Mouse (Mus musculus) mature B cell (primary cell): ENCODE data around the gene Vps25.

ENCODE experiments used
- in situ Hi-C: fragments of 300-500 bp; cut with MboI; formaldehyde crosslinking; loops from 2 replicates; pipeline ENCODE4 v1.14.3; 2019

Gene Vps25

DNA sequence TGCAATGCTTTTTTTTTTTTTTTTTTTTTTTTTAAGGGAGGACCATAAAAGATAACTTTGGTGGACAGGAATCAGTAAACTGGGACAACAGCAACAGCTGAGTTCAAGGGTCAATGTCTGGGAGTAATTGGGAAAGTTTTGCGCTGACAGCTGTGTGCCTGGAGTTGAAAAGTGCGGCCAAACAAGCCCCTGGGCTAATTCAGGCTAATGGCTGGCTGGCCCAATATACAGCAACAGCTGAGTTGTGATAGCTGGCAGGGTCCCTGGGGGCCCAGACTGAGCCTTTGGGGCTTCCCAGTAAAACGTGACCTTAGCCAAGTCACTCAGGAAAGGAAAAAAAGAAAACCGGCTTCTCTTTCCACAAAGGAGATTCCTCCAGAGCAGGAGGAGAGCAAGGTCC lies 8.4 kb upstream of the Vps25 start:
- in situ Hi-C loops: loop anchor here (5.0 kb wide), 1 partner anchor 33 kb away; no protein-coding TSS in a partner anchor

DNA sequence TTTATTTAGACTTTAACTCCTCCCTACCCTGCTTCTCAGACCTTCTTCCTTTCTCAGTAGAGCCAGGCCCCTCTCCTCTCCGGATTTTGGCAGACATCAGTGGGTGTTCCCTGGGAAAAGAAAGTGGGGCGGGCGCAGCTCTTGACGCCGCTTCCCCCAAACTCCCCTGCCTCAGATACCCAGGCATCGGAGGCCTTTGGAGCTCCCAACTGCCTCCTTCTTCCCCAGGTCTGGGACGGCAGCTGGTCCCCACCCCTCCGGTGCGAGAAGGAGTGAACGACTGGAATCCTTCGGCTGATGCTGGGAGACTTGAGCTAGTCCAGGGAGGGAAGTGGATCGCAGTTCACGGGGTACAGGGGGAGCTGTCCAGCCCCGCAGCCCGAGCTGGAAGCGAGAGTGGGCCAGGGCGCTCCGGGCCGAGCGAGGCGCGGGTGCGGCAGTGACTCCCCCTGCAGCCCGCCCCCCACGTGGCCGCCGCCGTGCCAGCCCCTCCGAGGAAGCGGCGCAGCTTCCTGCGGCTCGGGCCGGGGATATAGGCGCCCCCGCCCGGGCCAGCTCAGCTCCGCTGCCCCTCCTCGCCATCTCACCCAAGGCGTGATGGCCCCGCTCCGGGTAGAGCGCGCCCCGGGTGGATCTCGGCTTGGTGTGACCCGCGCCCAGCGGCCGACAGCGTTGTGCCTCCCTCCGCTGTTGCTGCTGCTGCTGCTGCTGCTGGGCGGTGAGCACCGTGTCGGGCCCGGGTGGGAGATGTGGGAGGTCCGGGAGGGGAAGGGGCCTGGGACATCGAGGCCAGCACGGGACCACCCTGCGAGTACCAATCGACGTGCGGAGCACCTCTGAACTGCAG lies 7.4 kb upstream of the Vps25 start, which contains the start of gene Ramp2:
Ramp2 (plus strand) TSS at position 174 of the 847 bp plus-strand sequence.
- in situ Hi-C loops: loop anchor here (5.0 kb wide), 1 partner anchor 34 kb away; no protein-coding TSS in a partner anchor

DNA sequence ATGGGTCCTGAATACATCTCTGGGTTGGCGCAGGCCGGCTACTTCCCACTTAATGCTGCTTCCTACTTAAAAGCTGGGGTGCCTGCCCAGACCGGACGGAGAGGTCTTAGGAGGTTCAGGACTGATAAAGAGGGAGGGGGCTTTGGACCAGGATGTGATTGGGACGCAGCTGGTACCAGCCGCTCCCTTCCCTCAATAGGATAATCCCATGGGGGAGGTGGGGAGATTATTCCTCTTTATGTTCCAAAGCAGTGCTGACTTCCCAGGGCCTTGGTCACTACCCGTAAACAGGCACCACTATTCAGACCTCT lies 6.8 kb upstream of the Vps25 start:
- in situ Hi-C loops: loop anchor here (5.0 kb wide), 1 partner anchor 34 kb away; no protein-coding TSS in a partner anchor

DNA sequence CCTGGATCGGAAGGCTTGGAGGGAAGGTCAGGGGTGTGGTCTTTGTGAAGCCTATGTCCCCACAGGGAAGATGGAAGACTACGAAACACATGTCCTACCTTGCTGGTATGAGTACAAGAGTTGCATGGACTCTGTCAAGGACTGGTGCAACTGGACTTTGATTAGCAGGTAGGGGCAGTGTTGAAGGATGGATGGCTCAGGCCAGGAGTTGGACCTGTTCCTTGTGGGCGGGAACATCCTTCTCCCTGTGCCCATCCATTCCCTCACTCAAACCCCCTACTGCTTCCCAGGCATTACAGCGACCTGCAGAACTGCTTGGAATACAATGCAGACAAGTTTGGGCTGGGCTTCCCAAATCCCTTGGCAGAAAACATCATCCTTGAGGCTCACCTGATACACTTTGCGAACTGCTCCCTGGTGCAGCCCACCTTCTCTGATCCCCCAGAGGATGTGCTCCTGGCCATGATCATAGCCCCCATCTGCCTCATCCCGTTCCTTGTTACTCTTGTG lies 5.9 kb upstream of the Vps25 start:
- in situ Hi-C loops: loop anchor here (5.0 kb wide), 1 partner anchor 35 kb away; no protein-coding TSS in a partner anchor

DNA sequence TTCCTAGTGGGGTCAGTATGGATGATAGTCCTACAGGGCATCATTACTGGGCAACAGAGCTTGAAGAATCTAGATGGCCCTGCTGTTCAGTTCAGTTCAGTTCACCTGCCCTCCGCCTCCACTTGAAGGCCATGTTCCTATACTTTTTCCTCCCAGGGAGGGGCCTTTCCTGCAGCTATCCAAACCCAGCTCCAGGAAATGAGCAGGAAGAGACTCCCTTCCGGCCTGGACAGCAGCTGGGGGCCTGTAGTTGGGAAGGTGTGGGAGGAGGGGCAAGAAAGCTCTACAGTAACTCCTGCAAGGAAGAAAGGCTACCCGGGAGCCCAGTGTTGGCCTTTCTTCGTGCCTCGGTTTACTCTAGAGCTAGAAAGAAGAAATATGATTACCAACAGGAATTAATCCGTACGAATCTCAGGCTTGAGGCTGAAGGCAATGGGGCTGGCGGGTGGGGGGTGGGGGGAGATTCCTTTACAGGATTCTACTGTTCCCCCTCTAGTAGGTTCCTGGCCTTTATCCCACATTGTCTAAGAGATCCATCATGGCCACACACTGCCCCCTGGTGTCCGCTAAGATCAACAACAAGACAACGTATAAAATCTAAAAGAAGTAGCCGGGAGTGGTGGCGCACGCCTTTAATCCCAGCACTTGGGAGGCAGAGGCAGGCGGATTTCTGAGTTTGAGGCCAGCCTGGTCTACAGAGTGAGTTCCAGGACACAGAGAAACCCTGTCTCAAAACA lies 5.1 kb upstream of the Vps25 start:
- in situ Hi-C loops: loop anchor here (5.0 kb wide), 1 partner anchor 36 kb away; no protein-coding TSS in a partner anchor

DNA sequence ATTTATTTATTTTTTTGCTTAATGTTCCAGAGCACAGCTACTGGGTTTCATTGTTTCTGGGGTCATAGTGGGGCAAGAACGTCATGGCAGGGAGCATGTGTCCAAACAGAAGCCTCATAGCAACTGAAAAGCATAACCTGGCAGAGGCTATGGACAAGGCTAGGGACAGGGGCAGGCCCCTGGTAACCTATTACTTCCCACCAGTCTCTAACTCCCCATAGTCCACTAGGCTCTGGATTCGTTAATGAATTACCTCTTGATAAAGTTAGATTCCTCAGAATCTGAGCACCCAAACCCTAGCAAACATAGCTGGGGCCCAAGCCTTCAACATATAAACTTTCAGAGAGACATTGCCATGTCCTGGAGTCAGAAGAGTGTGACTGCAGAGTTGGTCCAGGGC lies 2.5 kb upstream of the Vps25 start:
- in situ Hi-C loops: no loop called here

DNA sequence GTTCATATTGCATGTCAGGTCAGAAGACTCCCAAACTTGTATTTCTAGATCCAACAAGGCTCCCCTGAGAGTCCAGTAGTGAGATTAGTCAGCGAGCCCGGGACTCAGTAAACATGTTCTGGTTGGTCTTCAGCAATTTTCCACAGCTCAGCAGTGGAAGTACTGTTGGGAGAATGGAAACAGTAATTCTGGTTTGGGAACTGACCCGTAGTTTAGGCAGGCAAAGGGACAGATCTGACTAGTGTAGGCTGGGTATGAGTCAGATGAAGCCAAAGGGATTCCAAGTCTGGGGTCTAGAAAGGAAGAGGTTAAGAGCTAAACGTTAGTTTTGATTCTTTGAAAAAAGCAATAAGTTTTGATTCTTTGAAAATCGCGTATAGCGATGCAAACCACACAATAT lies 566 bp upstream of the Vps25 start:
- in situ Hi-C loops: no loop called here

DNA sequence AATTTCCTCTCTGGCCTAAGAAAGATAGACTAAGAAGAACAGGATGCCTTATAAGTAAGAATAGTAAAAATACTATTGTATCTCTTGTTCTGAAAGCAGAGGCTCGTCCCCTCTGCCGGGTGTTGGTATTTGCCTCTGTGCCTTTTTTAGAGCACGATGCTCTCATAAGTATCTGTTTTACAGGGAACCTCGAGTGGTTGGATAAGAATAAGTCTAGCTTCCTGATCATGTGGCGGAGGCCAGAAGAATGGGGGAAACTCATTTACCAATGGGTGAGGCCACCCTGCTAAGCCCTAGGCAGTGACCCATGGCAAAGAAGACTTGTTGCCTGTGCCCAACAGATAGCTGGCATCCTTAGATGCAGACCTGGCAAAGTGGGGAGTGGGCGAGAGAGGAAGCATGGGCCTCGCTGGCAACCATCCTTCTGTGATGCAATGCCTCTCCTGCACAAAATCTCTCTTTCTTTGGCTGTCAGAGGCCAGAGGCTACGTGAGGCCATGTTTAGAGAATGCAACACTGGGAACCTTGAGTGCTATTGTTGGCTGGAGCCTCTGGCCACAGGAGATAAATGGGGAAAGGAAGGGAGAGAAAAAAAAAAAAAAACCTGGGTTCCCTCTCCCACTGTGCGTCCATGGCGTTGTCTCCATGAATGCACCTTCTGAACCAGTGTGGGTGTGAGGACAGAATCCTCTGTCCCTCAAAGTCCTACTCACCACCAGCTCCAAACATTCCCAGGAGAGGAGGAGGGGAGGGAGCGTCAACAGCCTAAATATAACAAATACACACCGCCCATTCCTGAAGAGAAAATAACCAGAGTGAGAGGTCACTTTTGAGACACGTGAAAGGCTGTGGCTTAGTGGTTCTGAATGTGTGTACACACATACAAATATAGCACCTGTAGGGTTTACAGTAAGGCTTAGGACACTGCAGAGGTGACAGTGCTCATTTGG lies 2.6 kb downstream of the Vps25 start:
- in situ Hi-C loops: no loop called here

DNA sequence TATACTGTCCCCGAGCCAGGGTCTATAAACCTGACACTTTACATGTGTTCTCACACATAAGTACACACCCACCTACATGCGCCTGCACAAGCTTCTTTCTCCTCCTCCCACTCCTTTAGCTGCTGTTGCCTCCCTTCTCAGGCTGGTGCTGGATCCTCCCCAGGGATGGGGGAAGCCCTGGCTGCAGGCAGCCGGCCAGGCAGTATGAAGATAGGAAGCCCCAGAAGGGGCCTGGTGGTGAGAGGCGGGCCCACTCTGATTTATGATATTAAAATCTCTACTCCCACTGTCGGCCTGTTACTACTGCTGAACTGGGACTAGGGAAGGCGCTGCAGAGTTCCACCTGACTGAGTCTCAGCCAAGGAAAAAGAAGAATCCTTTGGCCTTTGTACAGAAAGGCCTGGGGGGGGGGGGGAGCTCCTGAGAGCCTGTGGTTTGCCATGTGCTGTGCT lies 5.8 kb downstream of the Vps25 start:
- in situ Hi-C loops: no loop called here

DNA sequence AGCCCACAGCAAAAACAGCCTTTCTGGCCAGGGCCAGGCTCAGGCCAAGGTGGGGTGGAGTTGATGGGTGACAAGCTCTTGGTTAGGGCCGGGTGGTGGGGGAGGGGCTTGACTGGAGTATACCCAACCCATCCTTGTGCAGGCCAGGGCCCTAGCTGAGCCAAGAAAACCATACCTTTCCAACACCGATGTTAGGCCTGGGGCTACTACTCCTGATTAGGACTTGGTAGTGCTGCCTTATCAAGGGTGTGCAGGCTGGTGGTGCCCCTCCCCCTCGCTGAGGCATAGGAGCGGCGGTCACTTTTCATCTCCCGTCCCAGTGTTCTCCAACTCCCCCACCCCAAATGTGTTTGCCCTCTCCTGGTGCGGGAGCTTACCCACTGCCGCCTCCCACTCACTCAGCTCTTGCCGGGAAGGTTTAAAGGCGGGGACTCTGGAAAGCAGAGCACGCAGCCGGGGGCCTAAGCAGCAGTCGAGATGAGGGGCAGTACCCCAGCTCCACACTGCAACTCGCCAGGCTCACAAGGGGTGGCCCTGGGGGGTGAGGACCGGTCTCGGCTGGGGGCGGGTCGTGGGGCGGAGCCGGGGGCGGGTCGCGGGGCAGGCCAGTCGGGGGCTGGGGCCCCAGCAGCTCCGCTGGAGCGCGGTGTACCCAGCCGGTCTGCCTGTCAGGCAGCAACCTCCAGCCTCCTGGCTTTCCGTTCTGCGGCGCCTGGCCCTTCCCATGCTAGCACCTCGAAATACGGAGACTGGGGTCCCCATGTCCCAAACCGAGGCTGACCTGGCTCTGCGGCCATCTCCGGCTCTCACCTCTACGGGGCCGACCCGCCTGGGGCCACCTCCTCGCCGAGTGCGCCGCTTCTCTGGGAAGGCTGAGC lies 6.7 kb downstream of the Vps25 start, which contains the start of gene Wnk4:
Wnk4 (plus strand) TSS at position 620 of the 878 bp plus-strand sequence.
- in situ Hi-C loops: no loop called here

DNA sequence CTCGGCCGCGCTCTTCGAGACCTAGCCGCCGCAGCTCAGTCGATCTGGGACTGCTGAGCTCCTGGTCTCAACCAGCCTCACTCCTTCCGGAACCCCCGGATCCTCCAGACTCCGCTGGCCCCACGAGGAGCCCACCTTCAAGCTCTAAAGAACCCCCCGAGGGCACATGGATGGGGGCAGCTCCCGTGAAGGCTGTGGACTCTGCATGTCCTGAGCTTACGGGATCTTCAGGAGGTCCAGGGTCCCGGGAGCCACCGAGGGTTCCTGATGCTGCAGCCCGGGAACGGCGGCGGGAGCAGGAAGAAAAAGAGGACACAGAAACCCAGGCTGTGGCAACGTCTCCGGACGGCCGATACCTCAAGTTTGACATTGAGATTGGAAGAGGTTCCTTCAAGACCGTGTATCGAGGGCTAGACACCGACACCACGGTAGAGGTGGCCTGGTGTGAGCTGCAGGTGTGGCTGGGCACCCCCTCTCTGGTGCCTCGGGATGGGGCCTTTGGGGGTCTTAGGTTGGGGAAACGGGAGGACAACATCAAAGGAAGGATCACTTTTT lies 7.4 kb downstream of the Vps25 start:
- in situ Hi-C loops: no loop called here

DNA sequence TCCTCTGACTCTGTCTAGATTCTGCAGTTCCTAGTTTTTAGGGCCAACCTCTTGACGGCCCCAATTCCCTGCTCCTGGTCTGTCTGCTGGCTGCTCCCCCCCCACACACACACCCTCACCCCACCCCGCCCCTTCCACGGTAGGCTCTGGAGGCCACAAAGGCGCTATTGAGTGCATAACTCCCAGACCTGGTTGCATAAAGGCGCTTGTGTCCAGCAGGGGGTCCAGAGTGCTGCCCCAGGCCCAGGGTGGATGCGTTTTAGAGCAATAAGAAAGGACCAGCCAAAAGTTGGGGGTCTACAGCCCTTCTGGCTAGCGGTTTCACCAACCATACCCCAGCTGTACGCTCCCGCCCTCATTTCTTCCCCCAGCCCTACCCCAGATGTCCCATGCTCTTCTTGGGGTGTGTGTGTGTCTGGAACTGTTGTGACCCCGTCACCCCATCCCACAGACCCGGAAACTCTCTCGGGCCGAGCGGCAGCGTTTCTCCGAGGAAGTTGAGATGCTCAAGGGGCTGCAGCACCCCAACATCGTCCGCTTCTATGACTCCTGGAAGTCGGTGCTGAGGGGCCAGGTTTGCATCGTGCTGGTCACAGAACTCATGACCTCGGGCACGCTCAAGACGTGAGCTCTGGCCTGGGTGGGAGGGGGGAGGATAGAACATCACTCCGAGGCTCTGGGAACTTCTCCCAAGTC lies 8.9 kb downstream of the Vps25 start:
- in situ Hi-C loops: no loop called here

DNA sequence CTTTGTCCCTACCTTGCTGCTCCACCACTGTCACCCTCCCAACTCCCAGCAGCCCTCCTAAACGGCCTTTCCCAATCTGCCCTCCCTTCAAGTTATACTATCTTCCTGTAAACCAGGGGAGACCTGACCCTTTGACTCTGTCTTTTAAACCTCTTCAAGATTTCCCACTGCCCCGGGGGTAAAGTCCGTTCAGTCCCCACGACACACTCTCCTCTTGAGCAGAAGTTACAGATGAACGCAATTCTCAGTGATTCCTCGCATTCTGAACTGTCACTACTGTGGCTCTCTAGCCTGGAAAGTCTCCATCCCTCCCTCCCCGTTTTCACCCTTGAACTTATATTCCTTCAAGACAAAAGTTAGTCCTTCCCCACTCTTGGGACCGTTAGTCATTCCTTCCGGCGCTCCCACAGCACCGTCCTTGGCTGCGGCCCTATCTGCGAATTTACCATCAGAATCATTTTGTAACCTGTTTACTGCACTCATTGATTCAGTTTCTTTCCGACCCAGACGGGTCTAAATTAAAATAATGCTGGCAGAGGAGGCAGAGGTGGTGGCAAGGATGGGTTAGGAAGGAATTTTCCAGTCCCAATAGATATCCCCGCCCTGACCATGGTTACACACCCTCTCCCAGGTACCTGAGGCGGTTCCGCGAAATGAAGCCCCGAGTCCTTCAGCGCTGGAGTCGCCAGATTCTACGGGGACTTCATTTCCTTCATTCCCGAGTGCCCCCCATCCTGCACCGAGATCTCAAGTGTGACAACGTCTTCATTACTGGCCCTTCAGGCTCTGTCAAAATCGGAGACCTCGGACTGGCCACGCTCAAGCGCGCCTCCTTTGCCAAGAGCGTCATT lies 9.9 kb downstream of the Vps25 start:
- in situ Hi-C loops: no loop called here

DNA sequence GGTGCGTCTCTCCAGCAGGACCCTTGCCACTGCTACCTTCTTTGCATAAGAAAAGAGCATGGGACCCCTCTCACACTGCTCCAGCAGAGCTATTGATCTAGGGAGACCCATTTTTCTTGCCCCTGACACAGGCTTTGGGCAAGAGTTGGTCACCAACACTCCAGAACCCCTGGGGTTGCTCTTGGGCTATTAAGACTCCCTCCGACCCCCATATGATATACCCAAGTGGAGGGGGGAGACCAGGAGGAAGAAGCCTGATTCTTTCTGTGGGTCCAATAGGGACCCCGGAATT lies 10.4 kb downstream of the Vps25 start:
- in situ Hi-C loops: no loop called here

DNA sequence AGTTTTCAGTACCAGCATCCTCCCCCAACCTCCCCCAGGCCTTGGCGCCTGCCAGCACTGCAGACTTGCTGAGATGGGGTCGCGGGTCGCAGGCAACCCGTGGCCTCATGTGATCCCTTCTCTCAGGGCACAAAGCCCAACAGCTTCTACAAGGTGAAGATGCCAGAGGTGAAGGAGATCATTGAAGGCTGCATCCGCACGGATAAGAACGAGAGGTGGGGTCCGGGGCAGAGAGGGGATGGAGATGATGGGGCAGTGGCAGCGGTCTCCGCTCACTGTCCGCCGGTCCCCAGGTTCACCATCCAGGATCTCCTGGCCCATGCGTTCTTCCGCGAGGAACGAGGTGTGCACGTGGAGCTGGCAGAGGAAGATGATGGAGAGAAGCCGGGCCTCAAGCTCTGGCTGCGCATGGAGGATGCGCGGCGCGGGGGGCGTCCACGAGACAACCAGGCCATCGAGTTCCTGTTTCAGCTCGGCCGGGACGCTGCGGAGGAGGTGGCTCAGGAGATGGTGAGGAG lies 11.5 kb downstream of the Vps25 start:
- in situ Hi-C loops: no loop called here

DNA sequence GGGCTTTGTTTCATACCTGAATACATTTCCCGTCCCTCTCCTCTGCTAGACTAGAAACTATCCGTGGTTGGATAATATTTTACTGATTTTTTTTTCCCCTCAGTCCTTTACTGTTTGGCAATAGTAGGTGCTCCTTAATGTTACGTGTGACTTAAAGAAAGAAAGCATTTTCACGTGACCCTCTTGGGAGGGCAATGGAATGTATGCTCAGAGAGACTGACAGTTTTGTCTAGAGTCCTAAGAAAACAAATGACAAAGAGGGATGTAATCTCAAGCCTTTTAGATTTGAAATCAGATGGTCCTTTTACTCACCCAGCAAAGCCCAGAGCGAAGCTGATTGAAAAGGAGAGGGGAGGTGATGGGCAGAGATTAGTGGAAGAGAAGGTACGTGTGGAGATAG lies 12.4 kb downstream of the Vps25 start:
- in situ Hi-C loops: no loop called here

DNA sequence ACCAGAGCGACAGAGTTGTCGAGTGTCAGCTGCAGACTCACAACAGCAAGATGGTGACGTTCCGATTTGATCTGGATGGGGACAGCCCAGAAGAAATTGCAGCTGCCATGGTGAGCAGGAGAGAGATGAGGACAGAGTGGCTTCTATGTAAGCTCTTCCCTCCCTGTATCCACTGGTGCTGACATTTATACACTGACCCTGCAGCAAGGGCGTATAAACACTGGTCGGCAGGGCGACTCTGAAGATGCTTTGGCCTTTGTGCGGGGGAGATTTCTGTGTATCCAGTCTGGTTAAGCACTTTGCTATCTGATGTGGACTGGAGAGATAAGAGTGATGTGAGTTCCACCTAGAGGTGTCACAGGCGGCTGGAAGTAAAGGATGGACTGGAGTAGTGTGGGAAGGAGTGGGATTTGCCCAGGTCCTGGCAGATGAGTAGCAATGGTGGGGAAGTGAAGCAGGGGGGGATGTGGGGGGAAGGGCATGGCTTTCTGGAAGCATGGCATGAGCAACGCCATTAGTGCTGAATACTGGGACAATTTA lies 16.1 kb downstream of the Vps25 start:
- in situ Hi-C loops: no loop called here

DNA sequence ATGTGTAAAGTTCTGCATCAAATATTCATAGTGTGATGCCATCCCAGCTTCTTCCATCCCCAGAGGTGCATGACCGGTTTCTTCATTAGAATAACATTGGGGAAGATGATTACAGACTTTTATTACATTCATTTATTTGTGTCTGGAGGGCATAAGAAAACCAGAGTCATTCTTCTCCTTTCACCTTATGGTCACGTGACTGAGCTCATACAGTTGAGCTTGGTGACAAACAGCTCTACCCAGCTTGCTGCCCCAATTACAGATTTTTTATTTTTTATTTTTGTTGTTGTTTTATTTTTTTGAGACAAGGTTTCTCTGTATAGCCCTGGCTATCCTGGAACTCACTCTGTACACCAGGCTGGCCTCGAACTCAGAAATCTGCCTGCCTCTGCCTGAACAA lies 18.9 kb downstream of the Vps25 start:
- in situ Hi-C loops: no loop called here
